Mouse (Mus musculus) liver, embryonic 12.5 days (tissue): ENCODE data around the gene Zfp524. TPM values are rescaled to one million over a fixed set of nuclear protein-coding genes. Genes with fewer than 3 reads are reported as not detected.
A peak's percentile ranks its signal among the peaks of the same experiment; 100 is the strongest.
"Not testable (repeated sequence)": the region's sequence is repeated elsewhere in the genome, so short reads cannot be mapped to it uniquely, and the experiment has no call there.

Experiments
- ATAC-seq: fragments of 200-750 bp; cut with Nextera tagmentation; 2 replicates; pipeline ENCODE4 v1.8.0; 2017; ENCODE audit warnings: moderate number of reproducible peaks, mild to moderate bottlenecking, moderate library complexity
- H3K27ac ChIP-seq: fragments of 300-500 bp; sonication (generic); 2 replicates; pipeline ENCODE4 v1.5.1; 2016; ENCODE audit warnings: mild to moderate bottlenecking
- H3K27me3 ChIP-seq: fragments of 300-500 bp; sonication (generic); replicated peaks from 2 replicates; pipeline ENCODE4 v1.6.1; 2016; ENCODE audit warnings: mild to moderate bottlenecking, moderate library complexity
- H3K36me3 ChIP-seq: fragments of 300-500 bp; sonication (generic); 2 replicates; pipeline ENCODE4 v1.6.1; 2016; ENCODE audit warnings: mild to moderate bottlenecking, moderate library complexity
- H3K4me1 ChIP-seq: fragments of 300-500 bp; sonication (generic); 2 replicates; pipeline ENCODE4 v1.6.1; 2016
- H3K4me2 ChIP-seq: fragments of 300-500 bp; sonication (generic); 2 replicates; pipeline ENCODE4 v1.6.1; 2016; ENCODE audit warnings: mild to moderate bottlenecking, moderate library complexity
- H3K4me3 ChIP-seq: fragments of 300-500 bp; sonication (generic); 2 replicates; pipeline ENCODE4 v1.5.1; 2016; ENCODE audit warnings: mild to moderate bottlenecking, moderate library complexity
- H3K9ac ChIP-seq: fragments of 300-500 bp; sonication (generic); 2 replicates; pipeline ENCODE4 v1.6.1; 2016; ENCODE audit warnings: mild to moderate bottlenecking, moderate library complexity
- H3K9me3 ChIP-seq: fragments of 300-500 bp; sonication (generic); replicated peaks from 2 replicates; pipeline ENCODE4 v1.6.1; 2016; ENCODE audit warnings: mild to moderate bottlenecking, moderate library complexity
- WGBS: fragments of 180-500 bp; shearing (Covaris S2); methylation state at CpG from one replicate; pipeline ENCODE4 v1.1.7; 2016; ENCODE audit not compliant: insufficient replicate concordance; 5-methylcytosine and 5-hydroxymethylcytosine counted together
- polyA plus RNA-seq: library from polyadenylated mRNA; unstranded; fragments of >200 nt; fragmentation: Nextera tagmentation; extraction: Ambion mirVana; gene quantifications from 2 replicates; pipeline ENCODE4 v1.2.1, GENCODE M21; 2016

The Zfp524 gene
- polyA plus RNA-seq, 1 experiment from 2014 or later = 11.7 TPM

DNA sequence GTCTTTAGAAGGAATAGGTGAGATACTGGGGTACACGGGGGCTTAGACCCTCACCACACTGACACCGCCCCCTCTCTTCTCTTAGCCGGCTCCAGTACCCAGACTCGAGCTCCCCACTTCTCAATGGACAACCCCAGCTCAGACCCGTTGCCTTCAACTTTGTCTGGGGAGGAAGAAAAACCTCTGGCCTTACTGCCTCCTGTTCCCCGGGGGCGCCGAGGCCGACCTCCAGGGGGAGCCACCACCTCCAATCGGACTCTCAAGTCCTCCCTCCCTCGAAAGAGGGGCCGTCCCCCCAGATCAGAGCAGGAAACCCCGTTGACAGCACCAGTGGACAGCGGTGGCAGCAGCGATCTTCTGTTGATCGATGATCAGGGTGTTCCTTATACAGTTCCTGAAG is 3.1 kb downstream of the Zfp524 start:
- Histone ChIP-seq H3K4me2 (no peak overlapping the region), H3K36me3 (peaks cover 39% of the 10 kb centered on the region), H3K9me3 (0 out of 2 replicates have a peak, but pooled peaks cover 5% of the 10 kb centered on the region), H3K27ac (no peak overlapping the region), H3K4me3 (no peak overlapping the region), H3K9ac (no peak overlapping the region), H3K4me1 (peaks cover 52% of the 10 kb centered on the region), H3K27me3 (no peaks in the 10 kb centered on the region)
- 85% methylated on average over 16 of the region's 16 CpGs for WGBS
- no peak for ATAC-seq

DNA sequence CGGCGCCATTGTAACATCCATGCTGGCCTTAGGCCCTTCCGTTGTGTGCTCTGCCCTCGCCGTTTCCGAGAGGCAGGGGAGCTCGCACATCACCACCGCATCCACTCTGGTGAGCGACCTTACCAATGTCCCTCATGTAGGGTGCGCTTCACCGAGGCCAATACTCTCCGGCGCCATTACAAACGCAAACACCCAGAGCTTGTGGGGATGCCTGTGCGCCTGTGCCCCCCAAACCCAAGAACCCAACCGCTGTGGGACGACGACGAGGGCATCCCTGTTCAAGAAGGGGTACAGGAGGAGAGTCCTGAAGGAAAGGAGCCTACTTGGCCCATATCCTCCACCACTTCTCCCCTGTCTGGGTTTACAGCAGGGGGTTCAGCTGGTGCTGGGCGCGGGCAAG is 3.7 kb downstream of the Zfp524 start:
- no peak for ATAC-seq
- WGBS = 92% methylated on average over 21 of the region's 21 CpGs

DNA sequence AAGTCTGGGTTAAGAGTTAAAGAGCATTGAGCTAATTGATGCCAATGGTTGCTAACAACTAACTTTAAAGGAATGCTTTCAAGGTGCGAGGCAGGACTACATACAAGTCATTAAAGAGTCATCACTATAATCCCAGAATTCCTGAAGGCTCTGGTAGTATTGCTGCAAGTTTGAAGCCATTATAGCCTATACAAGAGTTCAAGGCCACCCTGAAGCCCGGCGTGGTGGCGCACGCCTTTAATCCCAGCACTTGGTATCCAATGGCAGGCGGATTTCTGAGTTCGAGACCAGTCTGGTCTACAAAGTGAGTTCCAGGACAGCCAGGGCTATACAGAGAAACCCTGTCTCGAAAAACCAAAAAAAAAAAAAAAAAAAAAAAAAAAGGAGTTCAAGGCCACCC is 5.4 kb downstream of the Zfp524 start:
- H3K27me3 ChIP-seq, ATAC-seq, H3K9me3 ChIP-seq: not testable (repeated sequence)
- Histone ChIP-seq H3K4me2 (peak overlapping the region; percentile 76), H3K4me3 (peak overlapping the region; percentile 88), H3K36me3 (peaks cover 53% of the 10 kb centered on the region), H3K4me1 (peaks cover 44% of the 10 kb centered on the region), H3K27ac (peak overlapping the region; percentile 97), H3K9ac (peak overlapping the region; percentile 95)
- WGBS = 27% methylated on average over 8 of the region's 8 CpGs

More for the DNA sequence above, 3.7 kb downstream of the Zfp524 start:
- Histone ChIP-seq H3K4me2 (no peak overlapping the region), H3K4me1 (peaks cover 52% of the 10 kb centered on the region), H3K27ac (no peak overlapping the region), H3K27me3 (no peaks in the 10 kb centered on the region), H3K9ac (no peak overlapping the region), H3K36me3 (peaks cover 39% of the 10 kb centered on the region), H3K9me3 (0 out of 2 replicates have a peak, but pooled peaks cover 5% of the 10 kb centered on the region), H3K4me3 (no peak overlapping the region)

DNA sequence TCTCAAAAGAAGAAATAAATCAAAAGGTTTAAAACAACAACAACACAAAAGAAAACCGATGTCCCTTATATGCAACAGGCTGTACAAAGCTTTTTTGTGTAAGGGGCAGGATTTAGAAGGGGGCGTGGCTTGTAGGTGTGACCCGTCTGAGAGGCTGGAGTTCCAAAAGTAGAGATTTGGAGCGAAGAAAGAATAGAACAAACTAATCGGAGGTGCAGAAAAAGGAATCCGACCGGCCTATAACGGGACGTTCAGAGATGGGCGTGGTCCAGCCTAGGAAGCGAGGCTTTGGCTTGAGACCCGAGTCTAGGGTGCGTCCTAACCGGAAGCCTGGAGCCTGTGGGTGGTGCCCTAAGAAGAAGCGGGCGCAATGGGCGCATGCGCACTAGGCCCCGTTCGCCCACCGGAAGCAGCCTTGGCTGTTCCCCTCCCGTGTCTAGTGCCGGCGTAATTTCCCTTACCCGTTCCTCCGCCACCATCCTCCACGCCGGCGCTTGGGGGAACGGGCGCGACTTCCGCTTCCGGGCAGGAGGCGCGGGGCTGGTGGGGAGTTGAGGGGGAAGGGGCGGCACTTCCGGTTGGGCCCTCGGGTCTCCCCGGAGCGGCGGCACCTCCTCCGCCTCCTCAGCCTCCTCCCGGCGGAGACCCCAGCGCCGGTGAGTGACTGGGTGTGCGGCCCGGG is 5.9 kb downstream of the Zfp524 start, which contains the start of the genes Zfp865 and Ccdc106:
TSS of gene Zfp865 (plus strand) at position 377 of the 682 bp plus-strand sequence.
TSS of gene Ccdc106 (plus strand) at position 554 of the 682 bp plus-strand sequence.
- peak within 1 kb of the TSS; percentile 95 for H3K9ac ChIP-seq

DNA sequence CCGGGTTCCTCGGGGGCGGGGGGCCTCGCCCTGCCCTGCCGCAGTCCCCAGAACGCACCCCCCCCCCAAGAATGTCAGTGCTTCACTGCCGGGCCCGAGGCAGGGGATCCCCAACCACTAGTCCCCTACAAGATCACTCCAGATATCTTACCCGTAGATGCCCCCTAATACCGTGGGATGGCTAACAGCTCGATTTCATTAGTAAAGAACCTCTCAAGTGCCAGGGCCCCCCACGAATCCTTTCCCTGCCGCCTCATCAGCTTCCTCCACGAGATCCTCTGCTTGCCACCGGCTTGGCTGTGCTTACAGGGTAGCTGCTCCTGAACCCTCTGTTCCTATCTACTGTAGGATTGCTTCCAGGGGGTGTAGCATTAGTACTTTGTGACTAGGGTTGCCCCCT is 6.5 kb downstream of the Zfp524 start:
- Histone ChIP-seq H3K9me3 (0 out of 2 replicates have a peak, but pooled peaks cover 5% of the 10 kb centered on the region), H3K36me3 (peaks cover 64% of the 10 kb centered on the region), H3K27me3 (no peaks in the 10 kb centered on the region), H3K4me3 (peak overlapping the region; percentile 88), H3K27ac (peak overlapping the region; percentile 97), H3K9ac (peak overlapping the region; percentile 95), H3K4me2 (peak overlapping the region; percentile 76), H3K4me1 (peaks cover 44% of the 10 kb centered on the region)
- peak; percentile 1; the same call in 1 of the 2 replicates for ATAC-seq
- WGBS = 0% methylated on average over 10 of the region's 15 CpGs

More for the DNA sequence above, 5.9 kb downstream of the Zfp524 start, which contains the start of the genes Zfp865 and Ccdc106:
- under 1% methylated on average over 44 of the region's 49 CpGs for WGBS
- H3K27me3 ChIP-seq = no peaks in the 10 kb centered on the region
- H3K36me3 ChIP-seq = peaks cover 59% of the 10 kb centered on the region
- 0 out of 2 replicates have a peak, but pooled peaks cover 5% of the 10 kb centered on the region for H3K9me3 ChIP-seq
- peak within 1 kb of the TSS; percentile 76 for H3K4me2 ChIP-seq
- H3K4me3 ChIP-seq = peak within 1 kb of the TSS; percentile 88
- ATAC-seq = peak; percentile 87
- peaks cover 44% of the 10 kb centered on the region for H3K4me1 ChIP-seq
- peak within 1 kb of the TSS; percentile 97 for H3K27ac ChIP-seq

DNA sequence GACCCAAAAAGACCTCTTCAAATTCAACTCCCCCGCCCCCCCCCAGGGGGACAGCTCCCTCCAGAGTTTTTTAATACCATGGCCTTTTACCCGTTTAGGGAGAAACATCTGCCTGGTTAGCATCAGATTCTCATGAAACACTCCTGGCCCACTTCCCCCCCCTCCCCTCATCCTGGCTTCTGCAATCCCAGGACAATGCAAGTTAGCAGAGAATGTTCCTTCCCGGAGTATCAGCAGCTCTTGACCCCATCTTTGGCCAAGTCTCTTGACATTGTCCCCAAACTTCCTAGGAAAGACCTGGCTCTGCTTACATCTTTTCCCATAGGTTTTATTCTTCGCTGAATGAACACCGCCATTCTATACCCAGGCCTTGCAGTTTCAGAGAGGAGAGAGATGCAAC is 7.0 kb downstream of the Zfp524 start:
- H3K4me3 ChIP-seq = peak overlapping the region; percentile 88
- peaks cover 69% of the 10 kb centered on the region for H3K36me3 ChIP-seq
- 42% methylated on average over 5 of the region's 5 CpGs for WGBS
- 0 out of 2 replicates have a peak, but pooled peaks cover 5% of the 10 kb centered on the region for H3K9me3 ChIP-seq
- no peak for ATAC-seq
- H3K9ac ChIP-seq = peak overlapping the region; percentile 95
- peaks cover 39% of the 10 kb centered on the region for H3K4me1 ChIP-seq
- peak overlapping the region; percentile 76 for H3K4me2 ChIP-seq
- H3K27me3 ChIP-seq = no peaks in the 10 kb centered on the region
- peak overlapping the region; percentile 97 for H3K27ac ChIP-seq

DNA sequence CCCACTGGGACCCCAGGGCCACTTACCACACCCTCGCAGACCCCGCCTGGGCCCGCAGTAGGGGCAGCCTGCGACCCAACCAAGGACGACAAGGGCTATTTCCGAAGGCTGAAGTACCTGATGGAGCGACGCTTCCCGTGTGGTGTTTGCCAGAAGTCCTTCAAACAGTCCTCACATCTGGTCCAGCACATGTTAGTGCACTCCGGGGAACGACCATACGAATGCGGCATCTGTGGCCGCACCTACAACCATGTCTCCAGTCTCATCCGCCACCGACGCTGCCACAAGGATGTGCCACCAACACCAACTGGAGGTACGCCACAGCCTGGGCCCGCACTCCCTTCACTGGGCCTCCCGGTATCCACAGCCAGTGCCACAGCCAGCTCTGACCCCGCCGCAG is 15.3 kb downstream of the Zfp524 start:
- Histone ChIP-seq H3K4me3 (no peak overlapping the region), H3K4me1 (no peaks in the 10 kb centered on the region), H3K9ac (no peak overlapping the region), H3K4me2 (no peak overlapping the region), H3K27me3 (no peaks in the 10 kb centered on the region), H3K36me3 (peaks cover 93% of the 10 kb centered on the region), H3K9me3 (peaks cover 38% of the 10 kb centered on the region), H3K27ac (no peak overlapping the region)
- WGBS = 93% methylated on average over 22 of the region's 22 CpGs
- ATAC-seq = no peak

DNA sequence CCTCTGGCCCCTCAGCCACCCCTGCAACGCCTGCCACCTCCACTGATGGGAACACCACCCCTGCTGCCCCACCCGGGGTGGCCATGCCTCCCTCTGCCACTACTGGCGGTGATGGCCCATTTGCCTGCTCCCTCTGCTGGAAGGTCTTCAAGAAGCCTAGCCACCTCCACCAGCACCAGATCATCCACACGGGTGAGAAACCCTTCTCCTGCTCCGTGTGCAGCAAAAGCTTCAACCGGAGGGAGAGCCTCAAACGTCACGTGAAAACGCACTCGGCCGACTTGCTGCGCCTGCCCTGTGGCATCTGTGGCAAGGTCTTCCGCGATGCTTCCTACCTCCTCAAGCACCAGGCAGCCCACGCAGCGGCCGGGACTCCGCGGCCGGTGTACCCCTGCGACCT is 15.7 kb downstream of the Zfp524 start:
- 0 out of 2 replicates have a peak overlapping the region, but pooled peaks have one; percentile 5 for H3K4me3 ChIP-seq
- H3K9ac ChIP-seq = no peak overlapping the region
- H3K9me3 ChIP-seq = peaks cover 38% of the 10 kb centered on the region
- H3K27ac ChIP-seq = no peak overlapping the region
- peaks cover 93% of the 10 kb centered on the region for H3K36me3 ChIP-seq
- 85% methylated on average over 21 of the region's 21 CpGs for WGBS
- no peak overlapping the region for H3K4me2 ChIP-seq
- no peaks in the 10 kb centered on the region for H3K4me1 ChIP-seq
- no peaks in the 10 kb centered on the region for H3K27me3 ChIP-seq
- no peak for ATAC-seq

DNA sequence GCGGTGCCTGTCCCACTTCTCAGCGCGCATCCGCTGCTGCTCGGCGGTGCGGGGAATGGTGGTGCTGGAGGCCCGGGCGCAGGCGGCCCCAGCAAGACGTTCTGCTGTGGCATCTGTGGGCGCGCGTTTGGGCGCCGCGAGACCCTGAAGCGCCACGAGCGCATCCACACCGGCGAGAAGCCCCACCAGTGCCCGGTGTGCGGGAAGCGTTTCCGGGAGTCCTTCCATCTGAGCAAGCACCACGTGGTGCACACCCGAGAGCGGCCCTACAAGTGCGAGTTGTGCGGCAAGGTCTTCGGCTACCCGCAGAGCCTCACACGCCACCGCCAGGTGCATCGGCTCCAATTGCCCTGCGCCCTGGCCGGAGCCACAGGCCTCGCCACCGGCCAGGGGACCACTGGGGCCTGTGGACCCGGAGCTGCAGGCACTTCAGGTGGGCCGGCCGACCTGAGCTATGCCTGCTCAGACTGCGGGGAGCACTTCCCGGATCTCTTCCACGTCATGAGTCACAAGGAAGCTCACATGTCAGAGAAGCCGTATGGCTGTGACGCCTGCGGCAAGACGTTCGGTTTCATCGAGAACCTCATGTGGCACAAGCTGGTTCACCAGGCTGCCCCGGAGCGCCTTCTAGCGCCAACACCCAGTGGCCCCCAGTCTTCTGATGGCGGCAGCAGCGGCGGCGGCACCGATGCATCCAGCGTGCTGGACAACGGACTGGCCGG is 16.5 kb downstream of the Zfp524 start:
- Histone ChIP-seq H3K27me3 (no peaks in the 10 kb centered on the region), H3K4me2 (no peak overlapping the region), H3K36me3 (peaks cover 93% of the 10 kb centered on the region), H3K4me1 (no peaks in the 10 kb centered on the region), H3K4me3 (peak overlapping the region; percentile 7; the same call in 1 of the 2 replicates), H3K9ac (no peak overlapping the region), H3K9me3 (peaks cover 38% of the 10 kb centered on the region), H3K27ac (no peak overlapping the region)
- no peak for ATAC-seq
- 92% methylated on average over 63 of the region's 63 CpGs for WGBS

DNA sequence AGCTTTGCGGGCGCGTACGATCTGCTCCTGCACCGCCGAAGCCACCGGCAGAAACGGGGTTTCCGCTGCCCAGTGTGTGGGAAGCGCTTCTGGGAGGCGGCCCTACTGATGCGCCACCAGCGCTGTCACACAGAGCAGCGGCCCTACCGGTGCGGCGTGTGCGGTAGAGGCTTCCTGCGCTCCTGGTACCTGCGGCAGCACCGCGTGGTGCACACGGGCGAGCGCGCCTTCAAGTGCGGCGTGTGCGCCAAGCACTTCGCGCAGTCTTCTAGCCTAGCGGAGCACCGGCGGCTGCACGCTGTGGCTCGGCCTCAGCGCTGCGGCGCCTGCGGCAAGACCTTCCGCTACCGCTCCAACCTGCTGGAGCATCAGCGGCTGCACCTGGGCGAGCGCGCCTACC is 17.3 kb downstream of the Zfp524 start:
- peaks cover 38% of the 10 kb centered on the region for H3K9me3 ChIP-seq
- WGBS = 90% methylated on average over 46 of the region's 46 CpGs
- H3K9ac ChIP-seq = no peak overlapping the region
- H3K27me3 ChIP-seq = no peaks in the 10 kb centered on the region
- no peaks in the 10 kb centered on the region for H3K4me1 ChIP-seq
- ATAC-seq = no peak
- peaks cover 94% of the 10 kb centered on the region for H3K36me3 ChIP-seq
- H3K4me2 ChIP-seq = no peak overlapping the region
- no peak overlapping the region for H3K4me3 ChIP-seq
- H3K27ac ChIP-seq = no peak overlapping the region

DNA sequence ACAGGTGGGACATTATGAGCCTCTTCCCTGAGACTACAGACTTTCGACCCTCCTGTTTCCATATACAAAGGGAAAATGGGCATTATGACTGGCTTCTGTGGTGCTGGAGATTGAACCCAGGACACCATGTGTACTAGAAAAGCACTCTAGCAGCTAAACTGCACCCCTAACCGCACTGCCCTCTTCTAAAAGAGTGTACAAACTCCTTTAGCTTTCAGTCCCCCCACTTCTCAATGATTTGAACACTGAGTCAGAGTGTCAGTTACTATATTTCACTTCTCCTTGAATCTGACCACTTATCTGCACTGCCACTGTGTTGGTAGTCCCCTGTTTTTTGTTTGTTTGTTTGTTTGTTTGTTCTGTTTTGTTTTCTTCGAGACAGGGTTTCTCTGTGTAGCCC is 19.6 kb downstream of the Zfp524 start, which contains the start of gene 4632433K11Rik:
TSS of gene 4632433K11Rik (plus strand) at position 301 of the 400 bp plus-strand sequence.
- Histone ChIP-seq H3K27ac (no peak within 1 kb of the TSS), H3K27me3 (no peaks in the 10 kb centered on the region), H3K4me2 (no peak within 1 kb of the TSS), H3K9ac (no peak within 1 kb of the TSS), H3K4me1 (peaks cover 16% of the 10 kb centered on the region), H3K36me3 (peaks cover 72% of the 10 kb centered on the region), H3K9me3 (peaks cover 35% of the 10 kb centered on the region), H3K4me3 (no peak within 1 kb of the TSS)
- 65% methylated on average over 3 of the region's 3 CpGs for WGBS
- no peak for ATAC-seq

DNA sequence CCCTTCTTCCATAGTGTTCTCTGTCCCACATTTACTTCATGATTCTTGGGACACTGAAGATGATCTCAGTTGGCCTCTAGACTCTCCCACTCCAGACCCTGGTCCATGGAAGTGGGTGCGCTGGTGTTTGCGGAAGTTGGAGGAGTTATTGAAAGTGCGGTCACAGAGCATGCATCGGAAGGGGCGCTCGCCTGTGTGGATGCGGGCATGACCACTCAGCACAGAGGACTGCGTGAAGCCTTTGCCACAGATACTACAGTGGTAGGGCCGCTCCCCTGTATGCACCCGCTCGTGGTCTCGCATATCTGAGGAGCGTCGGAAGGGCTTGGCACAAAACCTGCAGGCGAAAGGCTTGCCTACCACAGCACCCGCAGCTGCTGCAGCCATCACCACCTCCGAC is 21.4 kb downstream of the Zfp524 start:
- H3K4me3 ChIP-seq = no peak overlapping the region
- H3K9me3 ChIP-seq = peaks cover 17% of the 10 kb centered on the region
- H3K4me2 ChIP-seq = no peak overlapping the region
- peaks cover 56% of the 10 kb centered on the region for H3K36me3 ChIP-seq
- peaks cover 28% of the 10 kb centered on the region for H3K4me1 ChIP-seq
- H3K27me3 ChIP-seq = no peaks in the 10 kb centered on the region
- no peak for ATAC-seq
- no peak overlapping the region for H3K27ac ChIP-seq
- H3K9ac ChIP-seq = no peak overlapping the region
- 89% methylated on average over 17 of the region's 17 CpGs for WGBS
